Mouse (Mus musculus): ENCODE measurements around the gene Zfp445.
A peak's percentile ranks its signal among the peaks of the same experiment; 100 is the strongest.

Gene Zfp445

GRCm38 (mm10) chr9:122836126-122836525 lies 29.7 kb downstream of the Zfp445 start:
- peak; percentile 38 for DNase-seq (ENCODE audit: inconsistent ontology term)

- DNase-seq (ENCODE audit: inconsistent ontology term): no peak
Measured at GRCm38 (mm10) chr9:122829826-122830380, 35.9 kb downstream of the Zfp445 start.

DNA sequence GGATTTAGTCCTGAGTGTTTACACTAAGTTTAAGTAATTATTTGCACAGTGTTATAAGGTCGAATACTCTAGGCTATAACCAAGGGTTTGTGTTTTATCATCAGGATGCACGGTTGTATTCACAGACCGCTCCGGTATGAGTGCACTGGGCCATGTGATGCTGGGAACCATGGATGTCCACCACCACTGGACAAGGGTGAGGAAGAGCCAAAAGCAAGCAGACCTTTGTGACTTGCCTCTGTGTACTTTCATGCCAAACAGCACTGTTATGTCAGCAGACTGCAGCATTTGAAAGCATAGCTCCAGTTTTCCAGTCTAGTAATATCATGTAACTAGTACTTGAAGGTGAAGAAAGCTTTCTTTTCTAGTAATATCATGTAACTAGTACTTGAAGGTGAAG lies 39.1 kb downstream of the Zfp445 start:
- DNase-seq (ENCODE audit: inconsistent ontology term): no peak

DNA sequence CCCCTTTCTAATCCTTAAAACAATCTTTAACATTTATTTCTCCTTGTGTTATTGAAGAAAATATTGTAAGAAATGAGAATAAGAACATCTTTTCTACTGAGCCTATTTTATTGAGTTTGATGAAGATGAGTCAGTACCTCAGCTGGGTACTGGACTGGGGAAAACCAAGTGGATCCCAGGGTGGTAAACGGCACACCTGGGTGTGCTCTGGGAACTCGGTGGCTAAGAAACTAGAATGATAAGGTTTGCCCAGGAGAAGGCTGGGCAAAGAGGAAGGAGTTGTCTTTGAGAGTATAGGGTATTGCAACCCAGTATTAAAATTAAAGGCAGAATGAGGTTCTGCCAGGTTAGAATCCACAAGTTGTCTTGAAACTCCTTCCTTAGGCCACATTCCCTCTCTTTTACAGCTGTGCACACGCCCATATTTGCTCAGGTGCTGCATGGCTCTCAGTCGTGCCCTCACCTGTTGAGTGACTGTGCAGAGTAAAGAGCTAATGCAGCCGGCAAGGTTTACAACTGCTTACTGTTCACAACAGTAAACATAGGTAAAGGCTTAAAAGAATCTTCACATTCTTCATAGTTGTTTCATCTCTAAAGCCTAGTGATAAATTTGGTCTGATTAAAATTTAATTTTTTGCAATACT lies 42.3 kb downstream of the Zfp445 start:
- DNase-seq (ENCODE audit: inconsistent ontology term): no peak

GRCm38 (mm10) chr9:122815239-122815851 lies 50.5 kb downstream of the Zfp445 start:
- no peak for DNase-seq (ENCODE audit: inconsistent ontology term)

GRCm38 (mm10) chr9:122814775-122815174 lies 51.0 kb downstream of the Zfp445 start:
- no peak for DNase-seq (ENCODE audit: inconsistent ontology term)

DNA sequence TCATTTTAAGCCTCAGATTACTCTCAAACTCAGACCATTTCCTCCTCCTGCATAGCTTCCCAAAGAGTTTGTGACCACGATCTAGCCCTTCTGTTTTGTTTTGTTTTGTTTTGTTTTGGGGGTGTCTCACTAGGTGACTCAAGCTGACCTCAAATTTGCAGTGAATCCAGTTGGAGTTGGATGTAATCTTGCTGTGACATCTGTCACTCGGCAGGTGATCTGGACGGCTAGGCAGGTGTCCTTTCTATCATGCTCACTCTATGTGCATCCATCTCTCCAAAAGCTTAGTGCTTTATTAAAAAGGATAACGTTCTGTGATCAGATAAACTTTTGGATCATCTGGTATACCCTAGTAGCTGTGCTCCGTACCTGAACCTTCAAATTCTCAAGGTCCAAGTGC lies 53.4 kb downstream of the Zfp445 start:
- DNase-seq (ENCODE audit: inconsistent ontology term): no peak

DNA sequence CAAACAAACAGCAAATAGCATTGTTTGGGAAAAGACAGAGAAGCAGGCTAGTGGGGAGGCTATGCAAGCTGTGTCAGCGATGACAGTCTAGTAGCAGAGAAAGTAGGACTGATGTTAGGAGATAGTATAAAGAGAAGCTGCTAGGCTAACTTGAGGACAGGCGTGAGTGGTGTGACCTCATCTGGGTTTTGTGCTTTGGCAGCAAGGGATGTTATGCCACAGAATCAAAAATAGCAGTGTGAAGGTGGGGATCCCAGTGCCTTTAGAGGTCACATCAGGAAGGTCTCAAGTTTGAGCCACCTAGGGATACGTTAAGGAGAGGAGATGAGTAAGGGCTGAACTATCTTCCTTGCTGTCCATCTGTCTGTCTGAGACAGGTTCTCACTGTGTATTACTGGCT lies 55.6 kb downstream of the Zfp445 start:
- no peak for DNase-seq (ENCODE audit: inconsistent ontology term)

GRCm38 (mm10) chr9:122807186-122807585 lies 58.6 kb downstream of the Zfp445 start:
- no peak for DNase-seq (ENCODE audit: inconsistent ontology term)

GRCm38 (mm10) chr9:122805845-122806341 lies 59.9 kb downstream of the Zfp445 start:
- DNase-seq (ENCODE audit: inconsistent ontology term): no peak

DNA sequence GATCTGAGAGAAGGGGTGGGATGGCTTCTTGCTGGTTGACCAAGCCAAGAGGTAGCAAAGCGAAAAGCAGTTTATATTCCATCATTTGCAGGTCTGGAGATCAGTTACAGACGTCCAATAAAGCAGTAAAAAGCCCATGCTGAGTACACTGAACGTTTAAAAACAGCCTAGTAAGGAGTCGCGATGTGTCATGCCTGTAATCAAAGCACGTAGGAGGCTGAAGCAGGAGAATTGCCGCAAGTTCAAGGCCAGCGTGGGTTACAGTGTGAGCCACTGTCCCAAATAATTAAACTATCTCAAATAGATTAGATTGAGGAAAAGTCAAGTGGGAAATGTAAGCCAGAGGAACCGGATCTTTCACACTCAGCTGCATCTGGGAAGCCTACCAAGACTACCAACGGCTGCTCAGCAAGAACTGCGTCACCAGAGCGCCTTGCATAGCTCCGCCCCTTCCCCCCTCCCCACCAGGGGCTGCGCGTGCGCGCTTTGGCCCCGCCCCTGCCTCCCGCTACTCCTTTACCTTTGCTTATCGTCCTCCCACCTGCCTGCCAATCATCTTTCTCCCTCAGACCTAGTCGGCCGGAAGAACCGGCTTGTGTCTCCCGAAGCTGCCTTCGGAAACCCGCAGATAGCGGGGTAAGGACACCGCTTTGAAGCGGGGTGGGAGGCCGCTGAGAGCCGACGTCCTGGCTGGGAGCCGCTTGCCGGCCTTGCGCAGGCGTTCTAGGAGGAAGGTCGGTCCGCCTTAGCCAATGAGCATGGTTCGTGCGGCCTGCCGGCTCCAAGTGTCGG lies 60.6 kb downstream of the Zfp445 start, which contains the start of gene Tcaim:
Tcaim (plus strand) TSS at position 487 of the 792 bp plus-strand sequence.
- DNase-seq (ENCODE audit: inconsistent ontology term): peak; percentile 97
